Mouse (Mus musculus) lung, postnatal 0 days (tissue): ENCODE data around the gene Xbp1.

ENCODE experiments used
- CTCF ChIP-seq: IDR thresholded peaks from 2 replicates; pipeline ENCODE4 v1.5.1; 2016; ENCODE audit warnings: antibody characterized with exemption, mild to moderate bottlenecking
- EP300 ChIP-seq: IDR thresholded peaks from 2 replicates; pipeline ENCODE4 v1.6.1; 2016; ENCODE audit warnings: antibody characterized with exemption, mild to moderate bottlenecking, control low read depth

- no peak for TF ChIP-seq EP300
- TF ChIP-seq CTCF: no peak
Observed at GRCm38 (mm10) chr11:5509215-5510098, 11.0 kb upstream of the Xbp1 start.
